Mouse (Mus musculus) stomach, postnatal 0 days (tissue): ENCODE measurements around the gene 1700001P01Rik.

Source experiments
- CTCF ChIP-seq: IDR thresholded peaks from 2 replicates; pipeline ENCODE4 v1.5.1; 2016; ENCODE audit warnings: antibody characterized with exemption, low read depth, mild to moderate bottlenecking, moderate library complexity
- EP300 ChIP-seq: optimal IDR thresholded peaks from 2 replicates; pipeline ENCODE3; 2016; ENCODE audit warnings: antibody characterized with exemption

- TF ChIP-seq EP300 (no peak), CTCF (no peak)
Measured at GRCm38 (mm10) chr11:97775808-97776496, at the start of gene 1700001P01Rik.
